Mouse (Mus musculus) brain, embryonic 18.5 days (tissue): ENCODE data around the gene Zfp512b.

Source experiments
- DNase-seq: peaks from one replicate; pipeline ENCODE4 v3.0.0-alpha.2; 2012; ENCODE audit warnings: low read depth, low spot score

Zfp512b gene

GRCm38 (mm10) chr2:181589732-181590105, 2.9 kb downstream of the Zfp512b start:
- DNase-seq = no peak

GRCm38 (mm10) chr2:181589011-181589731, 3.4 kb downstream of the Zfp512b start:
- no peak for DNase-seq

- DNase-seq = no peak
These were observed 4.3 kb downstream of the Zfp512b start for GRCm38 (mm10) chr2:181588229-181588780.

- no peak for DNase-seq
These were observed 4.8 kb downstream of the Zfp512b start for GRCm38 (mm10) chr2:181587796-181588195.

- no peak for DNase-seq
These were observed 6.5 kb downstream of the Zfp512b start for GRCm38 (mm10) chr2:181586124-181586523.

GRCm38 (mm10) chr2:181585506-181585905, 7.1 kb downstream of the Zfp512b start:
- no peak for DNase-seq

GRCm38 (mm10) chr2:181584411-181584942, 8.1 kb downstream of the Zfp512b start, which contains the start of gene Uckl1:
TSS of gene Uckl1 (minus strand) at chr2:181584892.
- no peak for DNase-seq

GRCm38 (mm10) chr2:181583460-181584257, 8.9 kb downstream of the Zfp512b start:
- no peak for DNase-seq

GRCm38 (mm10) chr2:181582939-181583338, 9.7 kb downstream of the Zfp512b start:
- no peak for DNase-seq

- DNase-seq = no peak
These were observed 10.2 kb downstream of the Zfp512b start for GRCm38 (mm10) chr2:181582358-181582757.

GRCm38 (mm10) chr2:181581402-181582120, 11.0 kb downstream of the Zfp512b start:
- DNase-seq = no peak

- DNase-seq = no peak
These were observed 11.6 kb downstream of the Zfp512b start for GRCm38 (mm10) chr2:181581016-181581401.

- no peak for DNase-seq
These were observed 12.4 kb downstream of the Zfp512b start for GRCm38 (mm10) chr2:181580131-181580772.

GRCm38 (mm10) chr2:181579681-181580080, 12.9 kb downstream of the Zfp512b start:
- no peak for DNase-seq

GRCm38 (mm10) chr2:181578790-181579618, 13.6 kb downstream of the Zfp512b start:
- DNase-seq = no peak

- DNase-seq = no peak
These were observed 14.5 kb downstream of the Zfp512b start for GRCm38 (mm10) chr2:181577981-181578581.

GRCm38 (mm10) chr2:181577126-181577525, 15.5 kb downstream of the Zfp512b start:
- no peak for DNase-seq

- DNase-seq = no peak
These were observed 16.0 kb downstream of the Zfp512b start for GRCm38 (mm10) chr2:181576613-181577012.

- no peak for DNase-seq
These were observed 17.6 kb downstream of the Zfp512b start for GRCm38 (mm10) chr2:181574921-181575545.
